ENCODE assay signal across 17 mouse cellular contexts in genomic region chr3:65921671-65922070, GRCm38 (mm10).
"Had no signal": no experiment of that assay in that cellular context is flagged by ENCODE, and none has a peak within 500 bp of the region (broad histone marks: within the 10 kb centered on the region; RNA-seq: fewer than 3 reads in every experiment).

No protein-coding gene starts in this region.

- H3K9ac ChIP-seq: lung, embryonic 14.5 days; midbrain, embryonic 13.5 days; midbrain, embryonic 15.5 days; neural tube, embryonic 13.5 days; neural tube, embryonic 15.5 days; stomach, embryonic 15.5 days had no signal

- H3K9me3 ChIP-seq: megakaryocyte, embryonic 14.5 days; midbrain, embryonic 13.5 days; midbrain, embryonic 15.5 days; neural tube, embryonic 13.5 days; neural tube, embryonic 15.5 days; stomach, embryonic 15.5 days had no signal

- DNase-seq: lung, adult 18-20 months; lung, postnatal 10 days; lung, postnatal 4 days; retina, postnatal 1 day; right cerebral cortex, adult 18-20 months; right cerebral cortex, postnatal 25 days; thymus, adult 2 months; thymus, postnatal 36 days had no signal

- H3K4me3 ChIP-seq: megakaryocyte, embryonic 14.5 days; midbrain, embryonic 13.5 days; midbrain, embryonic 15.5 days; neural tube, embryonic 13.5 days; neural tube, embryonic 15.5 days; stomach, embryonic 15.5 days had no signal

- H3K27ac ChIP-seq: midbrain, embryonic 13.5 days; midbrain, embryonic 15.5 days; neural tube, embryonic 13.5 days; neural tube, embryonic 15.5 days; stomach, embryonic 15.5 days; stomach, postnatal 0 days had no signal

- H3K4me2 ChIP-seq: lung, embryonic 14.5 days; midbrain, embryonic 11.5 days; midbrain, embryonic 13.5 days; midbrain, embryonic 15.5 days; neural tube, embryonic 13.5 days; neural tube, embryonic 15.5 days; stomach, embryonic 15.5 days had no signal

- H3K27me3 ChIP-seq: megakaryocyte, embryonic 14.5 days; midbrain, embryonic 13.5 days; midbrain, embryonic 15.5 days; neural tube, embryonic 13.5 days; neural tube, embryonic 15.5 days; stomach, embryonic 15.5 days had no signal

- H3K4me1 ChIP-seq: midbrain, embryonic 13.5 days; midbrain, embryonic 15.5 days; neural tube, embryonic 13.5 days; neural tube, embryonic 15.5 days; stomach, embryonic 15.5 days had no signal

- ATAC-seq: midbrain, embryonic 13.5 days; midbrain, embryonic 15.5 days had no signal

- H3K36me3 ChIP-seq: midbrain, embryonic 13.5 days; midbrain, embryonic 15.5 days; neural tube, embryonic 13.5 days; neural tube, embryonic 15.5 days; stomach, embryonic 15.5 days had no signal
